Mouse (Mus musculus): ENCODE measurements around the gene Elovl1. TPM values are rescaled to one million over a fixed set of nuclear protein-coding genes. Genes with fewer than 3 reads are reported as not detected.

Gene Elovl1
- polyA plus RNA-seq, 1 experiment from 2014 or later = 136 TPM

- no peak overlapping the region for H3K9ac ChIP-seq
- ATAC-seq (ENCODE audit: insufficient read depth, low FRiP score, low read depth) = no peak
- 61% methylated on average over 15 of the region's 15 CpGs for WGBS
Observed at GRCm38 (mm10) chr4:118476773-118477530, 49.1 kb downstream of the Elovl1 start.

More at GRCm38 (mm10) chr4:118476773-118477530, 49.1 kb downstream of the Elovl1 start:
- Histone ChIP-seq H3K27me3 (replicated peaks) (no peaks in the 10 kb centered on the region), H3K27ac (no peak overlapping the region), H3K4me3 (replicated peaks) (no peak overlapping the region), H3K4me2 (no peak overlapping the region), H3K36me3 (no peaks in the 10 kb centered on the region), H3K4me1 (0 out of 2 replicates have a peak, but pooled peaks cover 3% of the 10 kb centered on the region), H3K9me3 (no peaks in the 10 kb centered on the region)

Other genes starting within 250 kb of the Elovl1 start
- 30.8 and 35.3 TPM in 2 replicates for gene Kdm4a, start 248.1 kb upstream of the Elovl1 start, polyA plus RNA-seq (2015; fragmentation: Nextera tagmentation; extraction: Ambion mirVana)
- gene Ptprf, start 136.7 kb upstream of the Elovl1 start, polyA plus RNA-seq (2015; fragmentation: Nextera tagmentation; extraction: Ambion mirVana) = 79.2 and 85.6 TPM in 2 replicates
- 4.8 and 7.0 TPM in 2 replicates for gene Szt2, start 18.8 kb upstream of the Elovl1 start, polyA plus RNA-seq (2015; fragmentation: Nextera tagmentation; extraction: Ambion mirVana)
- 99.8 and 101 TPM in 2 replicates for gene Med8, start 18.8 kb upstream of the Elovl1 start, polyA plus RNA-seq (2015; fragmentation: Nextera tagmentation; extraction: Ambion mirVana)
- 220 and 224 TPM in 2 replicates for gene Cdc20, start 9.3 kb downstream of the Elovl1 start, polyA plus RNA-seq (2015; fragmentation: Nextera tagmentation; extraction: Ambion mirVana)
- 0.28 and 0.45 TPM in 2 replicates for gene Mpl, start 29.4 kb downstream of the Elovl1 start, polyA plus RNA-seq (2015; fragmentation: Nextera tagmentation; extraction: Ambion mirVana)
- gene Tie1, start 62.0 kb downstream of the Elovl1 start, polyA plus RNA-seq (2015; fragmentation: Nextera tagmentation; extraction: Ambion mirVana) = 20.6 and 22.9 TPM in 2 replicates
- gene 2610528J11Rik, start 98.9 kb downstream of the Elovl1 start, polyA plus RNA-seq (2015; fragmentation: Nextera tagmentation; extraction: Ambion mirVana) = 30.4 and 33.8 TPM in 2 replicates
- 8.7 and 10.1 TPM in 2 replicates for gene Tmem125, start 116.0 kb downstream of the Elovl1 start, polyA plus RNA-seq (2015; fragmentation: Nextera tagmentation; extraction: Ambion mirVana)
- 0.06 and 0.33 TPM in 2 replicates for gene Cfap57, start 192.7 kb downstream of the Elovl1 start, polyA plus RNA-seq (2015; fragmentation: Nextera tagmentation; extraction: Ambion mirVana)
- 129 and 151 TPM in 2 replicates for gene Ebna1bp2, start 192.7 kb downstream of the Elovl1 start, polyA plus RNA-seq (2015; fragmentation: Nextera tagmentation; extraction: Ambion mirVana)
- gene Olfr62, start 230.9 kb downstream of the Elovl1 start, polyA plus RNA-seq (2015; fragmentation: Nextera tagmentation; extraction: Ambion mirVana) = not detected in 2 replicates

Data from stomach, embryonic 15.5 days (tissue).